ENCODE assay signal across 20 mouse cellular contexts in genomic region chr13:55848604-55849190, GRCm38 (mm10). TPM values are rescaled to one million over a fixed set of nuclear protein-coding genes. Genes with fewer than 3 reads are reported as not detected.
DNase-seq lines count a peak whose midpoint lies in the region; ATAC-seq lines count a peak whose summit lies in the region.
"Had no signal": no experiment of that assay in that cellular context is flagged by ENCODE, and none has a peak within 500 bp of the region (broad histone marks: within the 10 kb centered on the region; RNA-seq: fewer than 3 reads in every experiment).

No protein-coding gene starts in this region.

- ATAC-seq in liver, embryonic 11.5 days (replicated peaks; ENCODE audit: low FRiP score), result no peak
- peak; percentile 34; the same call in 1 of the 2 replicates for ATAC-seq in neural tube, embryonic 14.5 days (ENCODE audit: low read depth)
- ATAC-seq: activated CD4-positive, CD25-positive, alpha-beta regulatory T cell, adult 4 months had no signal

- DNase-seq in embryo, embryonic 10.5 days (ENCODE audit: low spot score), result peak; percentile 59
- DNase-seq in embryo, embryonic 11 days, result no peak
- peak; percentile 74 for DNase-seq in MN1 (ENCODE audit: low spot score)
- DNase-seq in liver, embryonic 11.5 days (ENCODE audit: low spot score), result no peak
- DNase-seq in cerebellum, postnatal 4 days (ENCODE audit: low spot score in 2 of 2), result no peak
- no peak for DNase-seq in layer of hippocampus, postnatal 25 days (ENCODE audit: extremely low spot score in 1 of 2, low spot score in 1 of 2)
- no peak for DNase-seq in testis, postnatal 10 days (ENCODE audit: low spot score)
- DNase-seq: adrenal gland, postnatal 25 days; cerebellum, adult 8-10 months; kidney, adult 18-20 months; kidney, postnatal 14 days; layer of hippocampus, adult 9-11 months; right cerebral cortex, postnatal 14 days had no signal

- no peak overlapping the region for H3K27ac ChIP-seq in liver, embryonic 11.5 days (ENCODE audit: low read depth, low read length)
- no peak overlapping the region for H3K27ac ChIP-seq in neural tube, embryonic 14.5 days (ENCODE audit: low read depth, low read length)
- H3K27ac ChIP-seq: hindbrain, embryonic 13.5 days had no signal

- H3K4me2 ChIP-seq in liver, embryonic 11.5 days, result peak overlapping the region; percentile 7; the same call in 1 of the 2 replicates
- H3K4me2 ChIP-seq in neural tube, embryonic 14.5 days (ENCODE audit: low read depth, low read length), result no peak overlapping the region
- H3K4me2 ChIP-seq: hindbrain, embryonic 13.5 days had no signal

- H3K27me3 ChIP-seq in liver, embryonic 11.5 days (replicated peaks; ENCODE audit: control insufficient read depth, insufficient read depth, low read length), result peaks cover 15% of the 10 kb centered on the region; the same call in 1 of the 2 replicates
- H3K27me3 ChIP-seq in neural tube, embryonic 14.5 days (ENCODE audit: control insufficient read depth, insufficient read depth, low read length), result peaks cover 14% of the 10 kb centered on the region
- H3K27me3 ChIP-seq: CH12.LX had no signal

- no peak overlapping the region for H3K9ac ChIP-seq in liver, embryonic 11.5 days (ENCODE audit: low read depth, low read length)
- no peak overlapping the region for H3K9ac ChIP-seq in neural tube, embryonic 14.5 days (replicated peaks; ENCODE audit: low read depth, low read length)
- H3K9ac ChIP-seq: hindbrain, embryonic 13.5 days had no signal

- H3K4me1 ChIP-seq in liver, embryonic 11.5 days (replicated peaks; ENCODE audit: control insufficient read depth, insufficient read depth, low read length), result peaks cover 5% of the 10 kb centered on the region; the same call in 1 of the 2 replicates
- no peaks in the 10 kb centered on the region for H3K4me1 ChIP-seq in neural tube, embryonic 14.5 days (ENCODE audit: control insufficient read depth, insufficient read depth, low read length)

- WGBS in liver, embryonic 11.5 days, result 55% methylated on average over 13 of the region's 13 CpGs
- WGBS in neural tube, embryonic 14.5 days, result 16% methylated on average over 13 of the region's 13 CpGs

- H3K9me3 ChIP-seq in liver, embryonic 11.5 days (ENCODE audit: control insufficient read depth, low read length), result peaks cover 3% of the 10 kb centered on the region; the same call in 1 of the 2 replicates
- no peaks in the 10 kb centered on the region for H3K9me3 ChIP-seq in neural tube, embryonic 14.5 days (ENCODE audit: control insufficient read depth, low read length)

- no peaks in the 10 kb centered on the region for H3K36me3 ChIP-seq in liver, embryonic 11.5 days (ENCODE audit: control insufficient read depth, insufficient read depth, low read length)
- no peaks in the 10 kb centered on the region for H3K36me3 ChIP-seq in neural tube, embryonic 14.5 days (ENCODE audit: control insufficient read depth, insufficient read depth, low read length)
- H3K36me3 ChIP-seq: hindbrain, embryonic 13.5 days had no signal

- H3K4me3 ChIP-seq in liver, embryonic 11.5 days (ENCODE audit: low read depth, low read length), result no peak overlapping the region
- H3K4me3 ChIP-seq in neural tube, embryonic 14.5 days (ENCODE audit: low read depth, low read length), result no peak overlapping the region
- H3K4me3 ChIP-seq: hindbrain, embryonic 13.5 days had no signal

RNA-seq across cellular contexts. Expression of gene Pitx1, which starts 12.7 kb away (rescaled TPM):
- 6.3 and 6.8 TPM in 2 replicates for polyA plus RNA-seq in liver, embryonic 11.5 days (2014; fragmentation: Nextera tagmentation; extraction: Ambion mirVana)
- not detected in 2 replicates for polyA plus RNA-seq in neural tube, embryonic 14.5 days (2014; fragmentation: Nextera tagmentation; extraction: Ambion mirVana)
- total RNA-seq in layer of hippocampus, postnatal 25 days (2021), result not detected
- total RNA-seq: adrenal gland, postnatal 25 days; CH12.LX; left cerebral cortex, postnatal 14 days; megakaryocyte-erythroid progenitor cell, adult 5-6 weeks had no signal
- polyA plus RNA-seq: activated CD4-positive, CD25-positive, alpha-beta regulatory T cell, adult 4 months; gonadal fat pad, adult 2 months had no signal

Comparison
In these comparisons a context has a peak if more than half of its experiments do, and no peak if none do; other contexts are left out.
1. DNase-seq: peak in embryo, embryonic 10.5 days (single experiment) and MN1 (single experiment); none in embryo, embryonic 11 days (single experiment), liver, embryonic 11.5 days (single experiment), cerebellum, postnatal 4 days (0 of 2), layer of hippocampus, postnatal 25 days (0 of 2) and testis, postnatal 10 days (single experiment).